Mouse (Mus musculus) midbrain, embryonic 12.5 days (tissue): ENCODE data around the gene Itpk1. TPM values are rescaled to one million over a fixed set of nuclear protein-coding genes. Genes with fewer than 3 reads are reported as not detected.

Experiments used
- ATAC-seq: fragments of 200-750 bp; cut with Nextera tagmentation; 2 replicates; pipeline ENCODE4 v1.8.0; 2017; ENCODE audit warnings: low read depth, moderate TSS enrichment, moderate library complexity; ENCODE audit not compliant: low FRiP score
- H3K27ac ChIP-seq: fragments of 300-500 bp; sonication (generic); replicated peaks from 2 replicates; pipeline ENCODE4 v1.5.1; 2016; ENCODE audit warnings: mild to moderate bottlenecking
- H3K27me3 ChIP-seq: fragments of 300-500 bp; sonication (generic); 2 replicates; pipeline ENCODE4 v1.6.1; 2016; ENCODE audit warnings: mild to moderate bottlenecking
- H3K36me3 ChIP-seq: fragments of 300-500 bp; sonication (generic); 2 replicates; pipeline ENCODE4 v1.6.1; 2016
- H3K4me1 ChIP-seq: fragments of 300-500 bp; sonication (generic); 2 replicates; pipeline ENCODE4 v1.6.1; 2016
- H3K4me2 ChIP-seq: fragments of 300-500 bp; sonication (generic); replicated peaks from 2 replicates; pipeline ENCODE4 v1.6.1; 2016; ENCODE audit warnings: mild to moderate bottlenecking, moderate library complexity
- H3K4me3 ChIP-seq: fragments of 300-500 bp; sonication (generic); 2 replicates; pipeline ENCODE4 v1.5.1; 2016; ENCODE audit warnings: mild to moderate bottlenecking
- H3K9ac ChIP-seq: fragments of 300-500 bp; sonication (generic); replicated peaks from 2 replicates; pipeline ENCODE4 v1.6.1; 2016; ENCODE audit warnings: mild to moderate bottlenecking, moderate library complexity
- H3K9me3 ChIP-seq: fragments of 300-500 bp; sonication (generic); 2 replicates; pipeline ENCODE4 v1.6.1; 2016; ENCODE audit warnings: mild to moderate bottlenecking
- WGBS: fragments of 180-500 bp; shearing (Covaris S2); methylation state at CpG from one replicate; pipeline ENCODE4 v1.1.7; 2016; 5-methylcytosine and 5-hydroxymethylcytosine counted together
- polyA plus RNA-seq: library from polyadenylated mRNA; unstranded; fragments of >200 nt; fragmentation: Nextera tagmentation; extraction: Ambion mirVana; gene quantifications from 2 replicates; pipeline ENCODE4 v1.2.1, GENCODE M21; 2016

Gene Itpk1
- polyA plus RNA-seq, 1 experiment from 2014 or later = 15.4 TPM

DNA sequence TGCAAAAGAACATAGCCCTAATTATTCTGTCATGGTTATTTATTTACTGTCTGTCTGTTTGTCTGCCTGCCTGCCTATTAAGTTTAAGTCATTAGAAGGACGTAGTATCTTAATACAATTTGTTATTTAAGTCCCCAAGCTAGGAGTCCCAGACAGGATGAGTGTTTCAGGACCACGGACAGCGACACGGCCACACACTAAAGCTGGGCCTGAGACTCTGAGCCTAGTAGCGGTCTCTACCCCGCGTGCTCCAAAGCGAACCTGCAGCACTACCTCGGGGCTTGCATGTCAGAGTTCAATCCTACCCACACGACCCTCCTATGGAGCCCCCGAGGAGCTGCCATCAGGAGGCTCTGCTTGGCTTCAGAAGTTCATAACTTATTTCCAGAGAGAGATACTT is 154.2 kb downstream of the Itpk1 start:
- H3K27ac ChIP-seq = no peak overlapping the region
- no peak for ATAC-seq
- no peak overlapping the region for H3K4me3 ChIP-seq
- H3K36me3 ChIP-seq = no peaks in the 10 kb centered on the region
- WGBS = 6% methylated on average over 11 of the region's 11 CpGs
- H3K4me1 ChIP-seq = peaks cover 26% of the 10 kb centered on the region
- no peaks in the 10 kb centered on the region for H3K9me3 ChIP-seq
- no peak overlapping the region for H3K9ac ChIP-seq
- H3K4me2 ChIP-seq = no peak overlapping the region
- H3K27me3 ChIP-seq = peaks cover 14% of the 10 kb centered on the region

DNA sequence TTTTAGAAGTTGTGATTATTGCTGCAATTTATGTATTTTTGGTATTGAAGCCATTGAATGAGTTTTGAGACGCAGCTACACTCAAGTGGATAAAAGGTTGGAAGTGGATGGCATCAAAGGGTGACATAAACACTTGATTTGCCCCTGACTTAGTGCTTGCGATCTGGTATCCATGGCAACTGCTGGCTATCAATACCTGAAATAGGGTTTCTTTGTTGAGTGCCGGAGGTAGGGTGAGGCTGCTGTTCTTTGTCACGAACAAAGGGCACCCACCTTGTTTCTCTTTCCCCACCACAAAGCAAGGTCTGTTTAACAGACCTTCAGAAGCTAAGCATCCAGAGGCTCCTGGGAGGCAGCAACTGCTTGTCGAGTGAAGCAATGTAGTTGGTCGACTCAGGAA is 159.6 kb downstream of the Itpk1 start:
- 0 out of 2 replicates have a peak, but pooled peaks cover 2% of the 10 kb centered on the region for H3K27me3 ChIP-seq
- no peak for ATAC-seq
- H3K27ac ChIP-seq = no peak overlapping the region

DNA sequence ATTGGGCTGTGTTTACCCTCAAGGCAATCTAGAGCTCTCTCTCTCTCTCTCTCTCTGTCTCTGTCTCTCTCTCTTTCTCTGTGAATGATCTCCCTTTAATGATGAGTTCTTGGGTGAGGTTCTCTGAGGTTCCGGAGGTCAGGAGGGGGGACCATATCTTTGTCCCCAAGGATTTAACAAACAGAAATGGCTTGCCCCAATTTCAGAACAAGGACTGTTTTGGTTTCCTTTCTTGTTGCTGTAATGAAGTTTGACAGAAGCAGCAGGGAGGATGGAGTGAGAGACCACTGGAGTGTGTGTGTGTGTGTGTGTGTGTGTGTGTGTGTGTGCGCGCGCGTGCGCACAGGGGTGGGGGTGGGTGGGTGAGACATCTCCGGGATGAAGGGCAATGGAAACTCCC is 163.6 kb downstream of the Itpk1 start:
- Histone ChIP-seq H3K27ac (no peak overlapping the region), H3K36me3 (no peaks in the 10 kb centered on the region), H3K4me3 (no peak overlapping the region), H3K4me2 (no peak overlapping the region), H3K9ac (no peak overlapping the region), H3K27me3 (0 out of 2 replicates have a peak, but pooled peaks cover 2% of the 10 kb centered on the region), H3K9me3 (no peaks in the 10 kb centered on the region), H3K4me1 (no peaks in the 10 kb centered on the region)
- WGBS = 100% methylated on average over 7 of the region's 7 CpGs
- ATAC-seq = no peak

More for the DNA sequence above, 159.6 kb downstream of the Itpk1 start:
- Histone ChIP-seq H3K36me3 (no peaks in the 10 kb centered on the region), H3K9ac (no peak overlapping the region), H3K4me3 (no peak overlapping the region), H3K4me2 (no peak overlapping the region), H3K4me1 (no peaks in the 10 kb centered on the region), H3K9me3 (no peaks in the 10 kb centered on the region)
- 62% methylated on average over 6 of the region's 6 CpGs for WGBS

DNA sequence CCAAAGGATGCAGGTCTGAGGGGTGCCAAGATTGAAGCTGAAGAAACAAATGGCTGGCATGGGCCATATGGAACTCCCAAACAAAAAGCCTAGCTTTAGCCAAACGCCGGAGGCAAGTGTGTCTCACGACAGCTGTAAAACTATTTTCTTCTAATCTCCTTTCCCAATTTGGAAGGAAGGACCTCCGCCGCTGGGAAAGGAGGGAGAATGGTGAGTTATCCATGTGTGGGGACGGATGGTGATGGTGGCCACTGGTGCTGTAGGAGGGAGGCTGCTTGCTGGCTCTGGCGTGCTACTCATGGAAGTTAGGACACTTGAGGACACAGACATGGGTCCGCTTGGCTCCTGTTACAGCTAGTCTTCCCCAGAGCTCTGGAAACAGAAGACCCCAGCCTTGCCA is 164.5 kb downstream of the Itpk1 start:
- Histone ChIP-seq H3K27me3 (0 out of 2 replicates have a peak, but pooled peaks cover 2% of the 10 kb centered on the region), H3K36me3 (no peaks in the 10 kb centered on the region), H3K4me1 (no peaks in the 10 kb centered on the region), H3K9ac (no peak overlapping the region), H3K9me3 (no peaks in the 10 kb centered on the region), H3K27ac (no peak overlapping the region), H3K4me3 (no peak overlapping the region), H3K4me2 (no peak overlapping the region)
- 84% methylated on average over 8 of the region's 8 CpGs for WGBS
- no peak for ATAC-seq

DNA sequence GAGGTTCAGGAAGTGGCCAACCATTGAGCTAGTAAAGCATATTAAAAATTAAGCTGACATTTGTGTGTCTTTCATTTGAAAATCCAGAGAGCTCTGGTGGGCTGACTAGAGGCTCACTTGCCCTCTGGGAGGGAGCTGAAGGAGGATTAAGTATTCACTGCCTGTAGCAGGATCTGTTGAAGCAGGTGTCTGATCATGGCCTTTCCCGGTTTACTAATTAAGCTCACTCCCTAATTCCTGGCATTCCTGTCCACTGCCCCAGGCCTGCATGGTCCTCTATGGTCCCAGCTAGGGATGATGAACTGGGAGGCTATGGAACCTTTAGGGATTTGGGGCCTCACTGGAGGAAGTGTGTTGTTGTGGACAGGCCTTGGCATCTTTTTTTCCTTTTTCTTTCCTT is 168.9 kb downstream of the Itpk1 start:
- Histone ChIP-seq H3K4me3 (no peak overlapping the region), H3K9me3 (no peaks in the 10 kb centered on the region), H3K36me3 (no peaks in the 10 kb centered on the region), H3K9ac (no peak overlapping the region), H3K27ac (no peak overlapping the region), H3K27me3 (no peaks in the 10 kb centered on the region), H3K4me2 (no peak overlapping the region), H3K4me1 (no peaks in the 10 kb centered on the region)
- no peak for ATAC-seq
- WGBS = 22% methylated on average over 1 of the region's 1 CpGs

- Histone ChIP-seq H3K4me2 (no peak overlapping the region), H3K27ac (no peak overlapping the region), H3K9ac (no peak overlapping the region), H3K36me3 (no peaks in the 10 kb centered on the region), H3K4me1 (no peaks in the 10 kb centered on the region), H3K27me3 (no peaks in the 10 kb centered on the region), H3K9me3 (no peaks in the 10 kb centered on the region), H3K4me3 (no peak overlapping the region)
- WGBS = 74% methylated on average over 5 of the region's 5 CpGs
- ATAC-seq = no peak
Measured at GRCm38 (mm10) chr12:102527989-102528388, 176.7 kb downstream of the Itpk1 start.

GRCm38 (mm10) chr12:102524760-102525159 is 180.0 kb downstream of the Itpk1 start:
- Histone ChIP-seq H3K4me3 (no peak overlapping the region), H3K9me3 (no peaks in the 10 kb centered on the region), H3K9ac (no peak overlapping the region), H3K36me3 (no peaks in the 10 kb centered on the region), H3K4me1 (peaks cover 7% of the 10 kb centered on the region; the same call in 1 of the 2 replicates), H3K4me2 (no peak overlapping the region), H3K27ac (no peak overlapping the region), H3K27me3 (no peaks in the 10 kb centered on the region)
- no peak for ATAC-seq
- 17% methylated on average over 6 of the region's 6 CpGs for WGBS

- H3K27me3 ChIP-seq = no peaks in the 10 kb centered on the region
- no peaks in the 10 kb centered on the region for H3K9me3 ChIP-seq
- no peak overlapping the region for H3K4me2 ChIP-seq
- H3K36me3 ChIP-seq = no peaks in the 10 kb centered on the region
- WGBS = 55% methylated on average over 3 of the region's 3 CpGs
- H3K27ac ChIP-seq = no peak overlapping the region
- no peak for ATAC-seq
- H3K4me1 ChIP-seq = peaks cover 7% of the 10 kb centered on the region; the same call in 1 of the 2 replicates
- H3K9ac ChIP-seq = no peak overlapping the region
- H3K4me3 ChIP-seq = no peak overlapping the region
Measured at GRCm38 (mm10) chr12:102524216-102524615, 180.5 kb downstream of the Itpk1 start.

- 57% methylated on average over 13 of the region's 13 CpGs for WGBS
- H3K9ac ChIP-seq = no peak overlapping the region
- no peaks in the 10 kb centered on the region for H3K27me3 ChIP-seq
- no peak overlapping the region for H3K4me3 ChIP-seq
- no peak for ATAC-seq
- no peaks in the 10 kb centered on the region for H3K9me3 ChIP-seq
- no peak overlapping the region for H3K27ac ChIP-seq
- H3K4me1 ChIP-seq = peaks cover 7% of the 10 kb centered on the region; the same call in 1 of the 2 replicates
- no peak overlapping the region for H3K4me2 ChIP-seq
- H3K36me3 ChIP-seq = no peaks in the 10 kb centered on the region
Measured at GRCm38 (mm10) chr12:102521777-102522319, 182.9 kb downstream of the Itpk1 start.

DNA sequence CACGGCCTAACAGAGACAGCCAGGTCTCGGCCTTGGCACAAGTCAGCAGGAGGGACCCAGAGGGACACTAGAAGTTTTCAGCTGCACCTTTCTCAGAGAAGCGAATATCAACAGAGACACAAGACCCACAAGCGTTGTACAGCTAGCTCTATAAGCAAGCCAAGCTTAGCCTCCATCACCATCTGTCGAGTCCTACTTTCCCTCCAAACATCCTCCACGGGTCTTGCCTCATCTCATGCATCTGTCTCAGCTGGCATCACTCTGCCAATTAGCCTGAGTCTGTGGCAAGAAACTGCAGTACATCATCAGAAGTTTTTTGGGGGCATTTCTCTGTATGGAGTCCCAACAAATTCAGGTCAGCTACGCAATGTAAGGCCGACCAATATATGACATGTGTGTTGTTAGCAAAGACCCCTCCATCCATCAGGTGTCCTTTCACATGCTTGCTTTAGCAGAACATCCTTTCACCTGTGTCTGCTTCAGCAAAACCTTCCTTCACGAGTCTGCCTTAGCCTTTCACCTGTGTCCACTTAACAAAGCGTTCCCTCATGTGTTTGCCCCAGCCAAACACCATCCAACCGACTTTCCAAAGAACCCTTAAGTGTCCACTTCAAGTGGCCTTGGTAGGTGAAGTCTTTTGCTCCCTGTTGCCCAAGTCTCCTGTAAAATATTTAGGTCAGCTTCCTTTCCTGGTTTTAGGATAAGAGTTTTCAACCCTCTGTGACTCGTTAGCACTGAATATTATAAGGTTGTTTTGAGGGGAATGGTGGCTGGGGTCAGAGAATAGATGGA is 184.6 kb downstream of the Itpk1 start:
- WGBS = 87% methylated on average over 12 of the region's 12 CpGs
- no peaks in the 10 kb centered on the region for H3K9me3 ChIP-seq

More for the DNA sequence above, 184.6 kb downstream of the Itpk1 start:
- H3K4me3 ChIP-seq = no peak overlapping the region
- H3K27ac ChIP-seq = no peak overlapping the region
- H3K27me3 ChIP-seq = no peaks in the 10 kb centered on the region
- H3K4me2 ChIP-seq = no peak overlapping the region
- no peaks in the 10 kb centered on the region for H3K36me3 ChIP-seq
- no peak overlapping the region for H3K9ac ChIP-seq
- peaks cover 7% of the 10 kb centered on the region; the same call in 1 of the 2 replicates for H3K4me1 ChIP-seq
- ATAC-seq = no peak
